Mouse (Mus musculus): ENCODE measurements around the gene 3110082J24Rik.

GRCm38 (mm10) chr5:30108233-30108632, 2.3 kb upstream of the 3110082J24Rik start:
- TF ChIP-seq CTCF (IDR thresholded peaks at IDR 0.05; ENCODE audit: low read depth), result no peak
- TF ChIP-seq EP300 (optimal IDR thresholded peaks at IDR 0.05), result no peak

Measured in stomach, postnatal 0 days (tissue).